Mouse (Mus musculus): ENCODE measurements around the gene Pam.

- TF ChIP-seq POLR2A (IDR thresholded peaks at IDR 0.05; ENCODE audit: control insufficient read depth, extremely low read depth, insufficient read depth, low read length, poor library complexity) (no peak), CTCF (IDR thresholded peaks at IDR 0.05; ENCODE audit: borderline replicate concordance, control insufficient read depth, extremely low read depth, insufficient read depth, low read length, poor library complexity) (no peak)
These were observed 261.7 kb downstream of the Pam start for GRCm38 (mm10) chr1:97833466-97834353.

Measured in thymus, adult 2 months (tissue).